Mouse (Mus musculus): ENCODE results near the gene Hspb9. TPM values are rescaled to one million over a fixed set of nuclear protein-coding genes. Genes with fewer than 3 reads are reported as not detected.

The Hspb9 gene
- polyA plus RNA-seq, 1 experiment from 2014 or later, result 0.24 TPM

GRCm38 (mm10) chr11:100719312-100719711 lies 5.7 kb downstream of the Hspb9 start:
- H3K9ac ChIP-seq, result no peak overlapping the region
- H3K36me3 ChIP-seq (replicated peaks), result peaks cover 61% of the 10 kb centered on the region
- peaks cover 52% of the 10 kb centered on the region for H3K4me1 ChIP-seq (replicated peaks)
- H3K27ac ChIP-seq (replicated peaks), result 0 out of 2 replicates have a peak overlapping the region, but pooled peaks have one; percentile 45
- peak; percentile 25; the same call in 1 of the 2 replicates for ATAC-seq (ENCODE audit: insufficient read depth)
- 81% methylated on average over 3 of the region's 3 CpGs for WGBS (ENCODE audit: insufficient replicate concordance)
- H3K4me2 ChIP-seq, result no peak overlapping the region
- H3K4me3 ChIP-seq (replicated peaks), result no peak overlapping the region
- no peaks in the 10 kb centered on the region for H3K9me3 ChIP-seq (replicated peaks)
- H3K27me3 ChIP-seq, result no peaks in the 10 kb centered on the region

GRCm38 (mm10) chr11:100719893-100720292 lies 6.2 kb downstream of the Hspb9 start:
- ATAC-seq (ENCODE audit: insufficient read depth), result no peak
- H3K36me3 ChIP-seq (replicated peaks), result peaks cover 59% of the 10 kb centered on the region
- peaks cover 52% of the 10 kb centered on the region for H3K4me1 ChIP-seq (replicated peaks)
- no peaks in the 10 kb centered on the region for H3K9me3 ChIP-seq (replicated peaks)
- 83% methylated on average over 11 of the region's 11 CpGs for WGBS (ENCODE audit: insufficient replicate concordance)
- H3K27me3 ChIP-seq, result no peaks in the 10 kb centered on the region
- H3K9ac ChIP-seq, result no peak overlapping the region
- no peak overlapping the region for H3K4me2 ChIP-seq
- peak overlapping the region; percentile 45; the same call in 1 of the 2 replicates for H3K27ac ChIP-seq (replicated peaks)
- H3K4me3 ChIP-seq (replicated peaks), result no peak overlapping the region

- Histone ChIP-seq H3K4me3 (replicated peaks) (no peak overlapping the region), H3K27ac (replicated peaks) (peak overlapping the region; percentile 45; the same call in 1 of the 2 replicates), H3K9ac (no peak overlapping the region), H3K36me3 (replicated peaks) (peaks cover 59% of the 10 kb centered on the region), H3K9me3 (replicated peaks) (no peaks in the 10 kb centered on the region), H3K27me3 (no peaks in the 10 kb centered on the region), H3K4me1 (replicated peaks) (peaks cover 54% of the 10 kb centered on the region), H3K4me2 (no peak overlapping the region)
- ATAC-seq (ENCODE audit: insufficient read depth), result no peak
- WGBS (ENCODE audit: insufficient replicate concordance), result 37% methylated on average over 5 of the region's 5 CpGs
These were observed 6.7 kb downstream of the Hspb9 start for GRCm38 (mm10) chr11:100720345-100720744.

- H3K36me3 ChIP-seq (replicated peaks), result peaks cover 53% of the 10 kb centered on the region
These were observed 7.6 kb downstream of the Hspb9 start for GRCm38 (mm10) chr11:100721254-100721653.

GRCm38 (mm10) chr11:100721776-100722492 lies 8.3 kb downstream of the Hspb9 start:
- Histone ChIP-seq H3K27me3 (no peaks in the 10 kb centered on the region), H3K9me3 (replicated peaks) (no peaks in the 10 kb centered on the region), H3K9ac (peak overlapping the region; percentile 45; the same call in 1 of the 2 replicates), H3K4me1 (replicated peaks) (peaks cover 56% of the 10 kb centered on the region), H3K4me3 (replicated peaks) (no peak overlapping the region), H3K4me2 (peak overlapping the region; percentile 40), H3K36me3 (replicated peaks) (peaks cover 47% of the 10 kb centered on the region), H3K27ac (replicated peaks) (peak overlapping the region; percentile 75)
- 17% methylated on average over 8 of the region's 8 CpGs for WGBS (ENCODE audit: insufficient replicate concordance)
- ATAC-seq (ENCODE audit: insufficient read depth), result no peak

More at GRCm38 (mm10) chr11:100721254-100721653, 7.6 kb downstream of the Hspb9 start:
- H3K9ac ChIP-seq, result no peak overlapping the region
- H3K4me3 ChIP-seq (replicated peaks), result no peak overlapping the region
- H3K4me2 ChIP-seq, result peak overlapping the region; percentile 40; the same call in 1 of the 2 replicates
- WGBS (ENCODE audit: insufficient replicate concordance), result 22% methylated on average over 4 of the region's 4 CpGs
- peaks cover 56% of the 10 kb centered on the region for H3K4me1 ChIP-seq (replicated peaks)
- no peak for ATAC-seq (ENCODE audit: insufficient read depth)
- no peaks in the 10 kb centered on the region for H3K27me3 ChIP-seq
- no peaks in the 10 kb centered on the region for H3K9me3 ChIP-seq (replicated peaks)
- peak overlapping the region; percentile 75 for H3K27ac ChIP-seq (replicated peaks)

- peak overlapping the region; percentile 45; the same call in 1 of the 2 replicates for H3K9ac ChIP-seq
- 23% methylated on average over 2 of the region's 2 CpGs for WGBS (ENCODE audit: insufficient replicate concordance)
- peaks cover 45% of the 10 kb centered on the region for H3K36me3 ChIP-seq (replicated peaks)
- ATAC-seq (ENCODE audit: insufficient read depth), result no peak
- peaks cover 62% of the 10 kb centered on the region for H3K4me1 ChIP-seq (replicated peaks)
- H3K9me3 ChIP-seq (replicated peaks), result no peaks in the 10 kb centered on the region
- H3K27ac ChIP-seq (replicated peaks), result peak overlapping the region; percentile 75
- no peak overlapping the region for H3K4me3 ChIP-seq (replicated peaks)
- H3K27me3 ChIP-seq, result no peaks in the 10 kb centered on the region
- peak overlapping the region; percentile 40 for H3K4me2 ChIP-seq
These were observed 8.9 kb downstream of the Hspb9 start for GRCm38 (mm10) chr11:100722493-100723028.

GRCm38 (mm10) chr11:100724919-100725512 lies 11.4 kb downstream of the Hspb9 start:
- peak overlapping the region; percentile 25; the same call in 1 of the 2 replicates for H3K4me2 ChIP-seq
- H3K9ac ChIP-seq, result 0 out of 2 replicates have a peak overlapping the region, but pooled peaks have one; percentile 19
- no peak overlapping the region for H3K4me3 ChIP-seq (replicated peaks)
- 13% methylated on average over 5 of the region's 5 CpGs for WGBS (ENCODE audit: insufficient replicate concordance)
- peaks cover 73% of the 10 kb centered on the region for H3K4me1 ChIP-seq (replicated peaks)
- H3K9me3 ChIP-seq (replicated peaks), result no peaks in the 10 kb centered on the region
- no peaks in the 10 kb centered on the region for H3K27me3 ChIP-seq
- ATAC-seq (ENCODE audit: insufficient read depth), result peak; percentile 39; the same call in 1 of the 2 replicates
- H3K27ac ChIP-seq (replicated peaks), result peak overlapping the region; percentile 53
- H3K36me3 ChIP-seq (replicated peaks), result peaks cover 43% of the 10 kb centered on the region

GRCm38 (mm10) chr11:100727201-100727600 lies 13.6 kb downstream of the Hspb9 start:
- Histone ChIP-seq H3K9me3 (replicated peaks) (no peaks in the 10 kb centered on the region), H3K4me2 (no peak overlapping the region), H3K27me3 (no peaks in the 10 kb centered on the region), H3K4me3 (replicated peaks) (no peak overlapping the region), H3K9ac (no peak overlapping the region), H3K4me1 (replicated peaks) (peaks cover 73% of the 10 kb centered on the region), H3K27ac (replicated peaks) (no peak overlapping the region), H3K36me3 (replicated peaks) (peaks cover 51% of the 10 kb centered on the region)
- no peak for ATAC-seq (ENCODE audit: insufficient read depth)
- 86% methylated on average over 3 of the region's 3 CpGs for WGBS (ENCODE audit: insufficient replicate concordance)

GRCm38 (mm10) chr11:100728601-100729000 lies 15.0 kb downstream of the Hspb9 start:
- H3K4me2 ChIP-seq, result no peak overlapping the region
- WGBS (ENCODE audit: insufficient replicate concordance), result 79% methylated on average over 6 of the region's 6 CpGs
- no peak overlapping the region for H3K9ac ChIP-seq
- H3K27ac ChIP-seq (replicated peaks), result no peak overlapping the region
- H3K4me1 ChIP-seq (replicated peaks), result peaks cover 73% of the 10 kb centered on the region
- H3K4me3 ChIP-seq (replicated peaks), result no peak overlapping the region
- H3K9me3 ChIP-seq (replicated peaks), result no peaks in the 10 kb centered on the region
- ATAC-seq (ENCODE audit: insufficient read depth), result no peak
- H3K27me3 ChIP-seq, result no peaks in the 10 kb centered on the region
- H3K36me3 ChIP-seq (replicated peaks), result peaks cover 64% of the 10 kb centered on the region

- Histone ChIP-seq H3K27ac (replicated peaks) (no peak overlapping the region), H3K9me3 (replicated peaks) (no peaks in the 10 kb centered on the region), H3K4me2 (no peak overlapping the region), H3K4me3 (replicated peaks) (no peak overlapping the region), H3K4me1 (replicated peaks) (peaks cover 74% of the 10 kb centered on the region), H3K9ac (no peak overlapping the region), H3K36me3 (replicated peaks) (peaks cover 67% of the 10 kb centered on the region), H3K27me3 (no peaks in the 10 kb centered on the region)
- 32% methylated on average over 4 of the region's 4 CpGs for WGBS (ENCODE audit: insufficient replicate concordance)
- no peak for ATAC-seq (ENCODE audit: insufficient read depth)
These were observed 16.3 kb downstream of the Hspb9 start for GRCm38 (mm10) chr11:100729976-100730375.
